In the genomic region with DNA sequence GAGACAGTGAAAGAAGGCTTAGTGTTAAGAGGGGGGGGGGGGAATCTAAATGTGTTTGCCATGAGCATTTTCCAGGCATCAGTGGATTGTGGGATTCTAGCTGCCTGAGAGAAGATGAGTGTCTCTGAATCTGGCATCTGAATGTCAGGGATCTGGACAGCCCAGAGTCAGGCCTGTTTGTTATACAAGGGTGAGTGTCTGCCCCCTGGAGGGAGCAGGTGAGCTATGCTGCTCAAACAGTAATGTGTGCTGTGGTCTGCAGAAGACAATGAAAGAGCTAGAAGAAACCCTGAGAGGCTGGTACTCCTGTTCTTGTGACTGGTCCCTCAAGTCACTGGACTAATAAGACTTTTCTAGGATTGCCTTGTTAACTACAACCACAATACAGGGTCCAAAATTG, we compare ENCODE assay signal across 9 mouse cellular contexts. TPM values are rescaled to one million over a fixed set of nuclear protein-coding genes. Genes with fewer than 3 reads are reported as not detected.
DNase-seq lines count a peak whose midpoint lies in the region; ATAC-seq and TF ChIP-seq lines count a peak whose summit lies in the region.
"Had no signal": no experiment of that assay in that cellular context is flagged by ENCODE, and none has a peak within 500 bp of the region (broad histone marks: within the 10 kb centered on the region; RNA-seq: fewer than 3 reads in every experiment).

No protein-coding gene starts in this region.

- H3K27ac ChIP-seq in thymus, adult 2 months (ENCODE audit: control insufficient read depth, insufficient read depth, low read length) = no peak overlapping the region
- H3K27ac ChIP-seq in heart, embryonic 14.5 days (replicated peaks in 1 of 2; ENCODE audit: control insufficient read depth in 1 of 2, insufficient read depth in 1 of 2, low read depth in 2 of 2, low read length in 2 of 2) = no peak overlapping the region
- H3K27ac ChIP-seq in liver, embryonic 11.5 days (ENCODE audit: low read depth, low read length) = no peak overlapping the region
- H3K27ac ChIP-seq: hindbrain, embryonic 15.5 days had no signal

- H3K27me3 ChIP-seq in thymus, adult 2 months (ENCODE audit: control insufficient read depth, insufficient read depth, low read length) = no peaks in the 10 kb centered on the region
- H3K27me3 ChIP-seq in heart, embryonic 14.5 days (ENCODE audit: control insufficient read depth, insufficient read depth, low read length) = no peaks in the 10 kb centered on the region
- H3K27me3 ChIP-seq in liver, embryonic 11.5 days (replicated peaks; ENCODE audit: control insufficient read depth, insufficient read depth, low read length) = no peaks in the 10 kb centered on the region
- H3K27me3 ChIP-seq: hindbrain, embryonic 15.5 days had no signal

- no peak overlapping the region for H3K9ac ChIP-seq in heart, embryonic 14.5 days (ENCODE audit: low read length)
- no peak overlapping the region for H3K9ac ChIP-seq in liver, embryonic 11.5 days (ENCODE audit: low read depth, low read length)
- H3K9ac ChIP-seq: hindbrain, embryonic 15.5 days had no signal

- no peak overlapping the region for H3K4me3 ChIP-seq in thymus, adult 2 months (ENCODE audit: control insufficient read depth, insufficient read depth, low read length)
- no peak overlapping the region for H3K4me3 ChIP-seq in heart, embryonic 14.5 days (ENCODE audit: control insufficient read depth in 1 of 2, insufficient read depth in 1 of 2, low read depth in 1 of 2, low read length in 2 of 2)
- no peak overlapping the region for H3K4me3 ChIP-seq in liver, embryonic 11.5 days (ENCODE audit: low read depth, low read length)
- H3K4me3 ChIP-seq: hindbrain, embryonic 15.5 days had no signal

- DNase-seq in thymus, adult 2 months = peak; percentile 36
- no peak for DNase-seq in thymus, adult 18-20 months
- DNase-seq in adrenal gland, adult 8-10 months = peak; percentile 52
- no peak for DNase-seq in liver, embryonic 11.5 days (ENCODE audit: low spot score)
- peak; percentile 38 for DNase-seq in skeletal muscle tissue, adult 2 months (ENCODE audit: low read depth, low spot score)
- no peak for DNase-seq in right cerebral cortex, postnatal 10 days (ENCODE audit: low spot score in 2 of 2)

- H3K9me3 ChIP-seq in heart, embryonic 14.5 days (ENCODE audit: control insufficient read depth, low read length) = no peaks in the 10 kb centered on the region
- no peaks in the 10 kb centered on the region for H3K9me3 ChIP-seq in liver, embryonic 11.5 days (ENCODE audit: control insufficient read depth, low read length)
- H3K9me3 ChIP-seq: hindbrain, embryonic 15.5 days had no signal

- H3K4me2 ChIP-seq in heart, embryonic 14.5 days (ENCODE audit: low read length) = no peak overlapping the region
- no peak overlapping the region for H3K4me2 ChIP-seq in liver, embryonic 11.5 days
- H3K4me2 ChIP-seq: hindbrain, embryonic 15.5 days had no signal

- TF ChIP-seq POLR2A in thymus, adult 2 months (IDR thresholded peaks at IDR 0.05; ENCODE audit: control insufficient read depth, extremely low read depth, insufficient read depth, low read length, poor library complexity) = no peak

- peak; percentile 68; the same call in 1 of the 2 replicates for ATAC-seq in heart, embryonic 14.5 days (ENCODE audit: insufficient number of reproducible peaks, insufficient read depth, low FRiP score, low read depth)
- peak; percentile 78; the same call in 1 of the 2 replicates for ATAC-seq in liver, embryonic 11.5 days (replicated peaks; ENCODE audit: low FRiP score)

- TF ChIP-seq CTCF in thymus, adult 2 months (IDR thresholded peaks at IDR 0.05; ENCODE audit: borderline replicate concordance, control insufficient read depth, extremely low read depth, insufficient read depth, low read length, poor library complexity) = no peak

- no peaks in the 10 kb centered on the region for H3K4me1 ChIP-seq in thymus, adult 2 months (replicated peaks; ENCODE audit: control insufficient read depth, insufficient read depth, low read length)
- H3K4me1 ChIP-seq in heart, embryonic 14.5 days (ENCODE audit: control insufficient read depth in 2 of 2, insufficient read depth in 2 of 2, low read length in 2 of 2) = no peaks in the 10 kb centered on the region
- no peaks in the 10 kb centered on the region for H3K4me1 ChIP-seq in liver, embryonic 11.5 days (replicated peaks; ENCODE audit: control insufficient read depth, insufficient read depth, low read length)
- H3K4me1 ChIP-seq: hindbrain, embryonic 15.5 days had no signal

- no peaks in the 10 kb centered on the region for H3K36me3 ChIP-seq in thymus, adult 2 months (ENCODE audit: control insufficient read depth, insufficient read depth, low read length)
- H3K36me3 ChIP-seq in heart, embryonic 14.5 days (ENCODE audit: control insufficient read depth, insufficient read depth, low read length) = no peaks in the 10 kb centered on the region
- H3K36me3 ChIP-seq in liver, embryonic 11.5 days (ENCODE audit: control insufficient read depth, insufficient read depth, low read length) = no peaks in the 10 kb centered on the region
- H3K36me3 ChIP-seq: hindbrain, embryonic 15.5 days had no signal

RNA-seq across cellular contexts. Expression of gene Serpinb1b, which starts 4.3 kb away (rescaled TPM):
- polyA plus RNA-seq in thymus, adult 2 months (2012; rRNA removed) = 0.09 and 0.22 TPM in 2 replicates
- total RNA-seq in adrenal gland, adult 8-10 months (2022) = under 1 TPM in 2 of 4 experiments, not detected in 2; 0.56 to 0.99 TPM
- 0.11 TPM in 1 of 2 replicates, not detected in the other for polyA plus RNA-seq in heart, embryonic 14.5 days (2014; fragmentation: Nextera tagmentation; extraction: Ambion mirVana)
- not detected in 2 replicates for polyA plus RNA-seq in liver, embryonic 11.5 days (2014; fragmentation: Nextera tagmentation; extraction: Ambion mirVana)

RNA-seq across cellular contexts. Expression of gene Serpinb9b, which starts 46.8 kb away (rescaled TPM):
- 0.32 and 0.34 TPM in 2 replicates for polyA plus RNA-seq in thymus, adult 2 months (2012; rRNA removed)
- total RNA-seq in adrenal gland, adult 8-10 months (2022) = under 1 TPM in 3 of 4 experiments, not detected in 1; 0.15 to 0.41 (median 0.28) TPM
- 0.39 TPM in 2 replicates for polyA plus RNA-seq in heart, embryonic 14.5 days (2014; fragmentation: Nextera tagmentation; extraction: Ambion mirVana)
- polyA plus RNA-seq in liver, embryonic 11.5 days (2014; fragmentation: Nextera tagmentation; extraction: Ambion mirVana) = not detected in 2 replicates
- polyA plus RNA-seq: stomach, embryonic 16.5 days had no signal

Comparison
In these comparisons a context has a peak if more than half of its experiments do, and no peak if none do; other contexts are left out.
1. DNase-seq: peak in thymus, adult 2 months (single experiment), adrenal gland, adult 8-10 months (single experiment) and skeletal muscle tissue, adult 2 months (single experiment); none in thymus, adult 18-20 months (0 of 2), liver, embryonic 11.5 days (single experiment) and right cerebral cortex, postnatal 10 days (0 of 2).